In genomic region chr14:72293677-72294387, GRCm38 (mm10) we compare ENCODE assay signal across 8 mouse cellular contexts.
A peak's percentile ranks its signal among the peaks of the same experiment; 100 is the strongest.
DNase-seq lines count a peak whose midpoint lies in the region; ATAC-seq lines count a peak whose summit lies in the region.

No protein-coding gene starts in this region.

- 62% methylated on average over 9 of the region's 9 CpGs for WGBS in embryonic facial prominence, embryonic 14.5 days
- WGBS in neural tube, embryonic 13.5 days, result 65% methylated on average over 9 of the region's 9 CpGs

- no peak overlapping the region for H3K27ac ChIP-seq in embryonic facial prominence, embryonic 14.5 days (replicated peaks; ENCODE audit: low read depth, low read length)
- H3K27ac ChIP-seq in neural tube, embryonic 13.5 days (replicated peaks), result no peak overlapping the region

- H3K4me1 ChIP-seq in embryonic facial prominence, embryonic 14.5 days (ENCODE audit: control insufficient read depth, insufficient read depth, low read length), result no peaks in the 10 kb centered on the region
- peaks cover 19% of the 10 kb centered on the region for H3K4me1 ChIP-seq in neural tube, embryonic 13.5 days (replicated peaks)

- H3K9me3 ChIP-seq in embryonic facial prominence, embryonic 14.5 days (ENCODE audit: control insufficient read depth, low read length), result no peaks in the 10 kb centered on the region
- no peaks in the 10 kb centered on the region for H3K9me3 ChIP-seq in neural tube, embryonic 13.5 days

- ATAC-seq in cerebellum, adult (ENCODE audit: insufficient number of reproducible peaks, low FRiP score, low TSS enrichment), result no peak
- ATAC-seq in embryonic facial prominence, embryonic 14.5 days (ENCODE audit: low read depth), result peak; percentile 22; the same call in 1 of the 2 replicates
- ATAC-seq in neural tube, embryonic 13.5 days (ENCODE audit: low read depth), result 0 out of 2 replicates have a peak, but pooled peaks have one; percentile 40
- ATAC-seq in erythroid progenitor cell, adult 5-6 weeks (replicated peaks; ENCODE audit: low FRiP score, poor library complexity, severe bottlenecking), result no peak

- H3K9ac ChIP-seq in embryonic facial prominence, embryonic 14.5 days (ENCODE audit: low read depth, low read length), result no peak overlapping the region
- no peak overlapping the region for H3K9ac ChIP-seq in neural tube, embryonic 13.5 days

- H3K36me3 ChIP-seq in embryonic facial prominence, embryonic 14.5 days (ENCODE audit: control insufficient read depth, insufficient read depth, low read length), result no peaks in the 10 kb centered on the region
- no peaks in the 10 kb centered on the region for H3K36me3 ChIP-seq in neural tube, embryonic 13.5 days

- DNase-seq in cerebellum, postnatal 10 days, result peak; percentile 12 to 51
- peak; percentile 57 for DNase-seq in 416B (ENCODE audit: low read depth)
- peak; percentile 76 for DNase-seq in embryonic facial prominence, embryonic 14.5 days (ENCODE audit: low spot score)
- DNase-seq in kidney, postnatal 36 days, result peak; percentile 1 to 4
- no peak for DNase-seq in cerebellum, adult 11 months

- no peaks in the 10 kb centered on the region; the same call in 1 of the 2 replicates for H3K27me3 ChIP-seq in embryonic facial prominence, embryonic 14.5 days (replicated peaks; ENCODE audit: control insufficient read depth, insufficient read depth, low read length)
- H3K27me3 ChIP-seq in neural tube, embryonic 13.5 days, result no peaks in the 10 kb centered on the region

- H3K4me2 ChIP-seq in embryonic facial prominence, embryonic 14.5 days (ENCODE audit: low read depth, low read length), result no peak overlapping the region
- H3K4me2 ChIP-seq in neural tube, embryonic 13.5 days, result no peak overlapping the region

- no peak overlapping the region for H3K4me3 ChIP-seq in embryonic facial prominence, embryonic 14.5 days (ENCODE audit: low read depth, low read length)
- no peak overlapping the region for H3K4me3 ChIP-seq in neural tube, embryonic 13.5 days

Comparison
In these comparisons a context has a peak if more than half of its experiments do, and no peak if none do; other contexts are left out.
1. ATAC-seq: peak in embryonic facial prominence, embryonic 14.5 days (single experiment) and neural tube, embryonic 13.5 days (single experiment); none in cerebellum, adult (single experiment) and erythroid progenitor cell, adult 5-6 weeks (single experiment).